Mouse (Mus musculus) thymus, adult 2 months (tissue): ENCODE results near the gene Gcc1. TPM values are rescaled to one million over a fixed set of nuclear protein-coding genes. Genes with fewer than 3 reads are reported as not detected.

Source experiments
- DNase-seq: peaks from one replicate; pipeline ENCODE4 v3.0.0; 2021
- H3K27ac ChIP-seq: fragments of 200-500 bp; 2 replicates; pipeline ENCODE4 v1.5.1; 2012; ENCODE audit warnings: low read length, control low read depth; ENCODE audit not compliant: control insufficient read depth, insufficient read depth
- H3K27me3 ChIP-seq: fragments of 200-500 bp; 2 replicates; pipeline ENCODE4 v1.6.1; 2012; ENCODE audit warnings: mild to moderate bottlenecking, low read length, moderate library complexity, mixed read lengths; ENCODE audit not compliant: control insufficient read depth, insufficient read depth
- H3K36me3 ChIP-seq: fragments of 200-500 bp; 2 replicates; pipeline ENCODE4 v1.6.1; 2012; ENCODE audit warnings: mild to moderate bottlenecking, low read length, moderate library complexity; ENCODE audit not compliant: control insufficient read depth, insufficient read depth
- H3K4me1 ChIP-seq: fragments of 200-500 bp; replicated peaks from 2 replicates; pipeline ENCODE4 v1.6.1; 2012; ENCODE audit warnings: low read length; ENCODE audit not compliant: control insufficient read depth, insufficient read depth
- H3K4me3 ChIP-seq: fragments of 200-500 bp; 2 replicates; pipeline ENCODE4 v1.5.1; 2012; ENCODE audit warnings: mild to moderate bottlenecking, low read length, control low read depth, moderate library complexity; ENCODE audit not compliant: control insufficient read depth, insufficient read depth
- CTCF ChIP-seq: fragments of 200-500 bp; IDR thresholded peaks from 2 replicates; pipeline ENCODE4 v1.5.1; 2012; ENCODE audit warnings: mild to moderate bottlenecking, control low read depth, low read length, moderate library complexity, borderline replicate concordance; ENCODE audit not compliant: control insufficient read depth, poor library complexity, insufficient read depth; ENCODE audit errors: extremely low read depth
- POLR2A ChIP-seq: fragments of 200-500 bp; IDR thresholded peaks from 2 replicates; pipeline ENCODE4 v1.6.1; 2012; ENCODE audit warnings: mild to moderate bottlenecking, low read length, control low read depth, moderate library complexity; ENCODE audit not compliant: control insufficient read depth, poor library complexity, insufficient read depth; ENCODE audit errors: extremely low read depth
- WGBS: fragments of 180-500 bp; shearing (Covaris S2); methylation state at CpG from one replicate; pipeline ENCODE4 v1.1.7; 2018; 5-methylcytosine and 5-hydroxymethylcytosine counted together
- polyA plus RNA-seq: library from polyadenylated mRNA; depleted of rRNA; stranded (reverse); fragments of >200 nt; gene quantifications from 2 replicates; pipeline ENCODE4 v1.2.3, GENCODE M21; 2012

Gene Gcc1
- polyA plus RNA-seq, 1 experiment: 9.3 TPM

DNA sequence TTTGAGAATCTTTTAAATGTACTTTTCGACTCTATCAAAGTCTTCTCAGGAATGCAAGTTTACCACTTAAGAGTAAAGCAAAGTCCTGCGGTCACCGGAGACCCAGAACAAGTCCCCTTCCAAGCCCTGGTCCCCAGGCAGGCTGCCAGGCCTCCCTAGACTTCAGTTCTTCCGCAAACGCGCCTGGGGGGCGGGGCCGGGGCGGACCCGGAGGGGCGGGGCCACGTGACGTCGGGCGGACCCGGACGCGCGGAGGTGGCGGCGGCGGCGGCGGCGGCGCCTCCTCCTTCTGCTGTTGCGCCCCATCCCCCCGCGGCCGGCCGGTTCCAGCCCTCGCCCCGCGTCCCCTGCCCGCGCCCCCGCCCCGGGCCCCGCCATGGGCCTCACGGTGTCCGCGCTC, 4.9 kb downstream of the Gcc1 start, which contains the start of gene Arf5:
Gene Arf5, plus strand, starts transcription at position 248 of the 400 bp plus-strand sequence.
- H3K4me3 ChIP-seq: peak within 1 kb of the TSS; percentile 74
- 2% methylated on average over 41 of the region's 42 CpGs for WGBS
- DNase-seq: peak; percentile 96
- peak within 1 kb of the TSS; percentile 55; the same call in 1 of the 2 replicates for H3K27ac ChIP-seq
- no peak for TF ChIP-seq CTCF
- TF ChIP-seq POLR2A: peak; percentile 48; the same call in 1 of the 2 replicates
- H3K4me1 ChIP-seq: peaks cover 34% of the 10 kb centered on the region
- peaks cover 12% of the 10 kb centered on the region for H3K36me3 ChIP-seq
- no peaks in the 10 kb centered on the region for H3K27me3 ChIP-seq

DNA sequence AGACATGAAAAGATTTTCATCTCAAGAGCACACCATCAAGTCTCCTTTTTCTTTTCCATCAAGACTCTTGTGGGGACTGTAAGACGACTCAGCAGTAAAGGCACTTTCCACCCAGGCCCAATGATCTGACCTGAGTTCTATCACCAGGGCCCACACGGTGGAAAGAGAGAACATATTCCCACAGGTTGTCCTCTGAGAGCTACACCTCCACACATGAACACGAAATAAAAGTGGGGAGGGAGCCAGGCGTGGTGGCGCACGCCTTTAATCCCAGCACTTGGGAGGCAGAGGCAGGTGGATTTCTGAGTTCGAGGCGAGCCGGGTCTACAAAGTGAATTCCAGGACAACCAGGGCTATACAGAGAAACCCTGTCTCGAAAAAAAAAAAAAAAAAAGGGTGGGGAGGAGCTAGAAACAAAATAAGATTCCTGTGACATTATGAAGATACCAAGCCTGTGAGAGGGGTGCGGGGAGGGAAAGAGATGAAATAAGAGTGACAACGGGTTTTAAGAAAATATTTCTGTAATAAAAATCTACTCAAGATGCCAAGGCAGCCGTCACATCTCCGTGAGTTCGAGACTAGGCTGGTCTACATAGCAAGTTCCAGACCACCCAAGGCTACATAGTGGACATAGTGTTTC, 5.4 kb downstream of the Gcc1 start:
- H3K27ac ChIP-seq: peak overlapping the region; percentile 55; the same call in 1 of the 2 replicates
- no peak overlapping the region for H3K4me3 ChIP-seq

DNA sequence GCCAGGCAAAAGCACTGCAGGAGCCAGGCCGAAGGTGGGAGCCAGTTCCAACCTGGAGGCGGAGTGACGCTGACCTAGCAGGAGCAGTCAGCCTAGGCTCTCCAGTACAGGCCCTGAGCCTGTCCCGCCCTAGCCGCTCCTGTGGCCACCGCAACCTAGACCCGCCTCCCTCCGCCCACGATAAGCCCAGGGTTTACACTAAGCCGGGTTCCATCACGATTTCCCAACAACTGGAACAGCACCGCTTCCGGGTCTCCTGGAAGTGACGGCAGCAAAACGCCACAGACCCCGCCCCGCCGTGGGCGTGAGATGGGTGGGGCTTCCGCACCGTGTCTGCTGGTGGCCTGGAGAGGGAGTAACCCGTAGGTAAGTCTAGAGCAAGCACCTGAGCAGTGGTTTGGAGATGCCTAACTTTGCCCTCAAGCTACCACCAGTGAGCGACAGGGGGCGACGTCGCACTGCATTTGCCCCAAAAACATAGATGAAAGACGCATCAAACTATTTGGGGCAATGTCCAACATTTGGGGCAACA, 6.7 kb downstream of the Gcc1 start:
- peaks cover 25% of the 10 kb centered on the region for H3K36me3 ChIP-seq
- WGBS: 2% methylated on average over 27 of the region's 27 CpGs
- peak; percentile 96 for DNase-seq
- H3K27me3 ChIP-seq: no peaks in the 10 kb centered on the region
- TF ChIP-seq POLR2A (peak; percentile 50; the same call in 1 of the 2 replicates), CTCF (peak; percentile 80)
- H3K4me3 ChIP-seq: peak overlapping the region; percentile 96
- H3K4me1 ChIP-seq: peaks cover 28% of the 10 kb centered on the region
- no peak overlapping the region for H3K27ac ChIP-seq

More for the DNA sequence above, 5.4 kb downstream of the Gcc1 start:
- no peak for DNase-seq
- H3K36me3 ChIP-seq: peaks cover 17% of the 10 kb centered on the region
- TF ChIP-seq POLR2A (no peak), CTCF (no peak)
- WGBS: 76% methylated on average over 15 of the region's 15 CpGs
- H3K4me1 ChIP-seq: peaks cover 34% of the 10 kb centered on the region
- no peaks in the 10 kb centered on the region for H3K27me3 ChIP-seq

DNA sequence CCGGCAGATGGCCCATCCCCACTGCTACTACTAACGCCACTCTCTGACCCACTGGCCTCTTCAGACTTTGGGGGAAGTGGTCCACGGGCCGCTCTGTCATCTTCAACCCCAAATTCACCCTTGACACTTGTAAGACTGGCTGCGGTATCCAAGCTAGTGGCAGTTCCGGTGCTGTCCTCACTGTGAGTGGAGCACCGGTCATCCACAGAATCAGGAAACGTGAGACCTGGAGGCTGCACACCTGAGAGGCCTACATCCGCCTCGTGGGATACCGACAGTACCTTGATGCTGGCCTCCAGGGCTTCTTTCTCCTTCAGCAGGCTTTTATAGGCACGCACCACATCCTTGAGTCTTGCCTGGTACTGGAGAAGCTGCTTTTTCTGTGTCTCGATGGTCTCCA, 7.3 kb downstream of the Gcc1 start:
- TF ChIP-seq POLR2A: no peak
- TF ChIP-seq CTCF: no peak
- WGBS: 56% methylated on average over 13 of the region's 13 CpGs
- no peak overlapping the region for H3K27ac ChIP-seq
- no peaks in the 10 kb centered on the region for H3K27me3 ChIP-seq
- peak overlapping the region; percentile 96 for H3K4me3 ChIP-seq
- H3K4me1 ChIP-seq: peaks cover 22% of the 10 kb centered on the region
- peaks cover 25% of the 10 kb centered on the region for H3K36me3 ChIP-seq
- DNase-seq: no peak

DNA sequence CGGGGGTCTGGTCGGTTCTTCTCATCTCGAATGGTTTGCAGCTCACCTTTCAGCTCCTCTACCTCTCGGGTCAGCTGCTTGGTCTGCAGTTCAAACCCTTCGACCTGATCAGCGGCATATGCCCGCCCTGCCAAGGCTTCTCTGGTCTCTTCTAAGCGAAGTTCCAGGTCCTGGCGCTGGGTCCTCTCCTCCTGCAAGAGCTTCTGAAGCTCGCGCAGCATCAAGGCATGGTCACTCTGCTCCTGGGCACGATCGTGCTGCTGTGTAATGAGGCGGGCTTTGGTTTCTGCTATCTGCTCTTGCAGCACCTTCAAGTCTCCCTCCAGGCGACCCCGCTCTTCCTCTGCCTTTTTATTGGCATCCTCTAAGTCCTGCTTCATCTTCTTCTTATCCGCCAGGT, 7.8 kb downstream of the Gcc1 start:
- TF ChIP-seq POLR2A (no peak), CTCF (no peak)
- H3K27ac ChIP-seq: no peak overlapping the region
- H3K4me3 ChIP-seq: no peak overlapping the region
- H3K36me3 ChIP-seq: peaks cover 26% of the 10 kb centered on the region
- DNase-seq: no peak
- peaks cover 22% of the 10 kb centered on the region for H3K4me1 ChIP-seq
- 88% methylated on average over 17 of the region's 17 CpGs for WGBS
- no peaks in the 10 kb centered on the region for H3K27me3 ChIP-seq

DNA sequence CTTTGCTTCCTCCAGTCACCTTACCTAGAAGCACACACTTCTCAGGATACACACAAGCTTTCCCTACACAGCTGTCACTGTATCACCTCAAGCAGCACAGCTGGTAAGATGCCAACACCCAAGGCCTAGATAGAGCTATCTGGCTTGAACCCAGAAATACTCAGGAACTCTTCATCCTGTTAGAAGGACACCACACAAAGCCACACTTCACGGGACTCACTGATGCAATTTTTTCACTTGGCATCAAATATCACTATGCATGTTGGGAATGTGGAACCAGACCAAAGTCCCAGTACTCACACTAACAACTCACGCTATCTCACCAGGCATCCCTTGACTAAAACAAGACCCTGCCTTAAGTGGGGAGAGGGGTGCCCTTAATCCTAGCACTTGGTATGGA, 8.5 kb downstream of the Gcc1 start:
- no peak overlapping the region for H3K4me3 ChIP-seq
- no peak for TF ChIP-seq POLR2A
- no peak for TF ChIP-seq CTCF
- 93% methylated on average over 2 of the region's 2 CpGs for WGBS
- no peak for DNase-seq
- H3K27me3 ChIP-seq: no peaks in the 10 kb centered on the region
- no peak overlapping the region for H3K27ac ChIP-seq
- peaks cover 21% of the 10 kb centered on the region for H3K4me1 ChIP-seq
- H3K36me3 ChIP-seq: peaks cover 26% of the 10 kb centered on the region
